Mouse (Mus musculus): Measurements from ENCODE around the gene Unkl.

GRCm38 (mm10) chr17:25202401-25202800 is 14.2 kb downstream of the Unkl start:
- TF ChIP-seq CTCF (IDR thresholded peaks at IDR 0.05; ENCODE audit: control insufficient read depth, insufficient read depth, insufficient read length) (no peak), FOSL1 (IDR thresholded peaks at IDR 0.05; ENCODE audit: insufficient read depth, low read length, poor library complexity, severe bottlenecking) (no peak), MYOG (IDR thresholded peaks at IDR 0.05; ENCODE audit: control insufficient read depth, extremely low read depth, insufficient read length) (no peak)

Data from C2C12 (cell line).